Mouse (Mus musculus): ENCODE measurements around the gene Slc35f2.

GRCm38 (mm10) chr9:53794490-53794889, 23.2 kb downstream of the Slc35f2 start:
- TF ChIP-seq POLR2A (IDR thresholded peaks at IDR 0.05; ENCODE audit: control insufficient read depth, low read depth, low read length) (no peak), CTCF (IDR thresholded peaks at IDR 0.05; ENCODE audit: control insufficient read depth, insufficient read depth, insufficient replicate concordance, low read depth, low read length) (no peak)

Measured in testis, adult 2 months (tissue).